In genomic region chr17:26998283-26998682, GRCm38 (mm10) we compare ENCODE assay signal across 19 mouse cellular contexts.
"Had no signal": no experiment of that assay in that cellular context is flagged by ENCODE, and none has a peak within 500 bp of the region (broad histone marks: within the 10 kb centered on the region; RNA-seq: fewer than 3 reads in every experiment).

No protein-coding gene starts in this region.

- H3K4me2 ChIP-seq: lung, embryonic 14.5 days; midbrain, embryonic 12.5 days; neural tube, embryonic 13.5 days; neural tube, embryonic 15.5 days had no signal

- ATAC-seq: midbrain, embryonic 16.5 days had no signal

- DNase-seq: lung, adult 18-20 months; lung, embryonic 14.5 days; lung, postnatal 10 days; lung, postnatal 4 days; midbrain, embryonic 14.5 days; retina, postnatal 1 day; right cerebral cortex, adult 18-20 months; right cerebral cortex, postnatal 25 days; right cerebral cortex, postnatal 4 days; spleen, adult 18-20 months; thymus, adult 18-20 months; thymus, postnatal 14 days; thymus, postnatal 4 days had no signal

- H3K9ac ChIP-seq: lung, embryonic 14.5 days; midbrain, embryonic 12.5 days; neural tube, embryonic 13.5 days; neural tube, embryonic 15.5 days had no signal

- H3K9me3 ChIP-seq: midbrain, embryonic 10.5 days; midbrain, embryonic 12.5 days; neural tube, embryonic 13.5 days; neural tube, embryonic 15.5 days had no signal

- H3K27me3 ChIP-seq: midbrain, embryonic 12.5 days; neural tube, embryonic 13.5 days; neural tube, embryonic 15.5 days had no signal

- H3K27ac ChIP-seq: midbrain, embryonic 10.5 days; midbrain, embryonic 12.5 days; neural tube, embryonic 13.5 days; neural tube, embryonic 15.5 days had no signal

- H3K4me1 ChIP-seq: midbrain, embryonic 10.5 days; midbrain, embryonic 12.5 days had no signal

- H3K4me3 ChIP-seq: midbrain, embryonic 10.5 days; midbrain, embryonic 12.5 days; myocyte; neural tube, embryonic 13.5 days; neural tube, embryonic 15.5 days had no signal

- H3K36me3 ChIP-seq: midbrain, embryonic 10.5 days; midbrain, embryonic 12.5 days; neural tube, embryonic 13.5 days; neural tube, embryonic 15.5 days had no signal
